Mouse (Mus musculus): ENCODE measurements around the gene Apof.

The Apof gene

DNA sequence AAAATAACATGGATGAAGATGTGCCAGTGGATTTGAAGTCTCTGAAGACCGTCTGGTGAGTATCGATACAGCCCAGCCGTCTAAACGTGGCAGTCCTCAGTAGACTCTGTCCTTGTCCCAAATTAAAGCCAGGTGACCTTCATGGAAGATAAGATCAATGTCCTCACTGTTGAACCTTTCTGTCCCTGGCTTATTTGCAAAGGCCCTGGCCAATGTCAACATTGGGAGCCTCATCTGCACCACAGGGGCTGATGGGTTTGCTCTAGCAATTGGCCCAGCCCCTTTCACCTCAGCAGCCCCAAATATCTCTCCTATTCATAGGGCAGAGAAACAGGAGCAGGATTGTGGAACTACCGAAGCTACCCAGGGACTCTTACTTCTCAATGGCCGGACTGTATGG, at the start of gene Apof:
Apof (plus strand) TSS at position 301 of the 400 bp plus-strand sequence.
- no peak for DNase-seq (ENCODE audit: low spot score in 2 of 2)

DNA sequence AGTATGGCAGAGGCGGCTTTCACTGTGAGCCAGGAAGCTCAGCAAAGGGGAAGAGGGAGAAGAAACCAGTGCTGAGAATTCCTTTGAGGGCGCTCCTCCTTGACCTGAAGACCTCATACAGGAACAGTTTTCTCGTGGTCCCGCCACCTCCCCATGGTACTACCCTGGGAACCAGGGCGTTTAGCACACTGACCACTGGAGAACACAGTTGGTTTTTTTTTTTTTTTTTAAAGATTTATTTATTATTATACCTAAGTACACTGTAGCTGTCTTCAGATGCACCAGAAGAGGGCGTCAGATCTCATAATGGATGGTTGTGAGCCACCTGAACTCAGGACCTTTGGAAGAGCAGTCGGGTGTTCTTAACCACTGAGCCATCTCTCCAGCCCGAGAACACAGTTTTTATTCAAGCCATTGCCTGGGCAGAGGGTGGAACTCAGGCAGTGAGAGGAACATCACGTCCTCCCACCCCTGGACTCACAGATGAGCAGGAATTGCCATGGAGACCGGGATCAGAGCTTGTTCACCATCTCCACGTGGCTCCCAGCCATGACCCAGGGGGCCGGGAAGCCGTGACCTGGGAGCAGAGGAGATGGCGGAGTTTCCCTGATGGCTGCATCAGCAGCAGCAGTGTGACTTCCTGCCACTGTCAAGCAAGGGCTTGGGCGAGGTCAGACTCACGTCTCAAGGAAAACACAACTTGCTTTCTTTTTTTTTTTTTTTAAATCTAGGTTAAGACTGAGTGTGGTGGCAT, 46.8 kb upstream of the Apof start:
- no peak for DNase-seq (ENCODE audit: low spot score in 2 of 2)

DNA sequence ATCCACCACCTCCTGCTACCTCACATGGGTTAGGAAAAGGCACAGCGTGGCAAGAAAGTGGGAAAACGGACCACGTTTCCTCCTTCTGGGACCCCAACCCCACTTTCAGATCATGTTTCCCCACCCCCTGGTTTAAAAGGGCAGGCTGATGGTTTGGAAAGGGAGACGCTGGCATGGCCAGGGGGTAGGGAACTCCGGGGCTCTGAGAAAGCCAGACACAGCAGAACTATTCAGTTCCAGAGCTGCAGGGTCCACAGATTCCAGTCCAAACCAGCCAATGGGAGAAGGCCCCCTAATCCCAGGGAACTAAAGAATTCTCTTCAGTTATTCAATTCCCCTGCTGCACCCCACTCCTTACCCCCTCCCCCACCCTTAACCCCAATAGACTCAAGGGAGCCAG, 43.4 kb upstream of the Apof start:
- DNase-seq (ENCODE audit: low spot score in 2 of 2), result no peak

DNA sequence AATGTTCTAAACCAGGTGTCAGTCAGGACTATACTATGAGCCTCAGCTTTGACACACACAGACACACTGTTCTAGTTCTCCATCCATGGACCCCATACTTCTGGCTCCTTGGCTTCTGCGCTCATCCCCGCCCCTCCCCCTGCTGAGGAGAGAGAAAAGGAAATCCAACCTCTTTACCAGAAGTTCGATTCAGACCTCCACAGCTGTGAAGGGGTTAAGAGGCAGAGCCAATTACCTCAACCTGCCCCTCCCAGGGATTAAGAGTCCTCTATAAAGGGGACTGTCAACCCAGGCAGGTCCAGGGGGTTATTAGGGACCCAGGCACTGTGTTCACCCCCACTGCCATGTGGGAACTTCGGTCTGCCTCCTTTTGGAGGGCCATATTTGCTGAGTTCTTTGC, 42.9 kb upstream of the Apof start, which contains the start of gene Mip:
Mip (plus strand) TSS at position 301 of the 400 bp plus-strand sequence.
- DNase-seq (ENCODE audit: low spot score in 2 of 2), result no peak

DNA sequence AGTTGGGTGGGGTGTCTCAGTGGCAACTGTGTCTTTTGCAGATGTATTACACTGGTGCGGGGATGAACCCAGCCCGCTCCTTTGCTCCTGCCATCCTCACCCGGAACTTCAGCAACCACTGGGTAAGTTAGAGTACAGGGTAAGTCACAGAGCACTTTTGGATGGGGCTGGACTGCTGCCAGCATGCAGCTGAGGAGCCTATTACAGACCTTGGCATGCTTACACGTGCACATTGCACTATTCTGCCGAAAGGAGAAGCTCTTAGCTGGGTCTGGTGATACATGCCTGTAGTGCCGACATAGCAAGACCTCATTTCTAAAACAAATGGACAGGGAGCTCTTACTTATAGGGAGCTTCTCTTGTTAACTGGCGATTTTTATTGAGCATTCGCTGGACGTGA, 40.9 kb upstream of the Apof start:
- no peak for DNase-seq (ENCODE audit: low spot score in 2 of 2)

DNA sequence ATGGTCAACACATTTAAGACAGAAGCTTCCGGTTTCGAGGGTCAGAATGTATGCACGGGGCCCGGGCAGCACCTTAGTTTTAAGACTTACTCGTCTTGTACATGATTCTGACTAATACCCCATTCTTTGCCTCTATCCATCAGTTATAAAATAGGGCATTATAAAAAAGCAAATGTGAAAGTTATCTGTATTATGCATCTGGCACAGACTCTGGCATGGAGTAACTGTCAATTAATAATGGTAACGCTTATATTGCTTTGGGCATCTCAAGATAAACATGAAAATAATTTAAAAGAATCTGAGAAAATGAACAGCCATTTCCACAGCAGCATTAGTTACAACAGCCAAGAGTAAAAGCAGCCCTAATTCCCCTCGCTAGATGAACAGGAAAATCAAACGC, 40.5 kb upstream of the Apof start:
- DNase-seq (ENCODE audit: low spot score in 2 of 2), result no peak

DNA sequence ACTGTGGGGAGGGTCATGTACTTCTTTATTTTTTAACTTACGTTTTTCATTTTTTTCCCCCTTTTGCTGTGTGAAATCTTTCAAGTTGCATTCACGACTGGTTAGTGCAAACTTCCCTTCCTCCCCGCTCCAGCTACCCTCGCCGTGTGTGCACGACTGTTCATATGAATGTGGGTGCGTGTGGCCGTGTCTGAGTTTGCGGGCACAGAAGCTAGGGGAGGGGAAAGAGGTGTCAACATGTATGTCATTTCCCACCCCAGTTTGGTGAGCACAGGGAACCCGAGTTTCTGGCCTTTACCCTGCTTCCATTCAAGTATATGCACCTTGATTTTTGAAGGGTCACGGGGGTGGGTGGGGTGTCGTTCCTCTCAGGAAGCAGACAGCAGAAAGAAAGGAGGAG, 37.9 kb upstream of the Apof start:
- DNase-seq (ENCODE audit: low spot score in 2 of 2), result no peak

DNA sequence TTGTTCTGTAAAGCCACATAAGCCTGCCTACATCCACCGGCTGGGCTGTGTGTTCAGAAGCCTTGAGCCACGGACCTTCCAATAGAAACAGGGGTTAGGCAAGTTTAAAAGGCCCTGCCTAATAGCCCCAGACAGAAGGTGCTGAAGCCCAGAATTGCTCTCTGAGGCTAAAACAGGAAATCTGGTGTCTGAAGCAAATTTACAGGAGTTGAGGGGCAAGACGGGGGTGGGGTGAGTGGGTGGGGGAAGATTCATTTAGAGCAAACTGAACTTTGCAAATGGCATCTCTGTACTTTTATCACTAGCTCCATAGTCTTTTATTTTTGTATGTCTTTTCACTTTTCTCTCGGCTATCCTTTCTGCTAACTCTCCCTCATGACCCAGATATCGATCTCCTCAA, 37.3 kb upstream of the Apof start:
- DNase-seq (ENCODE audit: low spot score in 2 of 2), result no peak

DNA sequence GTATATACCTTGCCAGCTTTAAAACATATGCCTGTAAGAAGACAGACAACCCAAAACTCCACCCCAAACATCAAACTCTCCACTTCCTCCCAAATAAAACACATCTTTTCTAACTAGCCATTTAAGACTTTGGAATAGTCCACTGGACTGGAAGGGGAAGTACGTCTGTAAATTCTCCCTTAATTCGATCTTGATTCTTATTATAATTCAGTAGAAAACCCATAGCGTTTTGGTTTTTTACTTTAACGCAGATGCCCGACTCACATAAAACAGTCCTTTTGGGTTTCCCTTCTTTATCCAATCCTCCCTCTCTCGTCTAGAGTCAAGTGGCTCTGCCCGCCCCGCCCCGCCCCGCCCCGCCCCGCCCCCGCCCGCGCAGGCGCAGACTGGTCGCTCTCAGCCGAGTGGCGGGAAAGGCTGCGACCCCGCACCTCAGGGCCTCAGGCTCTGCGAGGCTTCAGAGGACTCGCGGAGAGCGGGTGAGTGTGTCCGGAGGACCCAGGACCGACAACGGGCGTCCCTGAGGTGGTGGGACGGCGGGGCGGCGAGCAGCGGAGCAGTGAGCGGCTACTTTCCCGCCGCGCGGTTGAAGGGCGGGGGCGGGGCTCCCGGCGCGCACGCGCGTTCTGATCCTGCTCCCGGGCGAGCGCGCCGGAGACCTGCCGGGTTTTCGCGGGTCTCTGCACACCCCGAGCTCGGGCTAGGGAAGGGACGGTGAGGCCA, 36.6 kb upstream of the Apof start, which contains the start of gene Timeless:
Timeless (plus strand) TSS at position 369 of the 723 bp plus-strand sequence.
- DNase-seq (ENCODE audit: low spot score in 2 of 2), result peak; percentile 93 to 99

DNA sequence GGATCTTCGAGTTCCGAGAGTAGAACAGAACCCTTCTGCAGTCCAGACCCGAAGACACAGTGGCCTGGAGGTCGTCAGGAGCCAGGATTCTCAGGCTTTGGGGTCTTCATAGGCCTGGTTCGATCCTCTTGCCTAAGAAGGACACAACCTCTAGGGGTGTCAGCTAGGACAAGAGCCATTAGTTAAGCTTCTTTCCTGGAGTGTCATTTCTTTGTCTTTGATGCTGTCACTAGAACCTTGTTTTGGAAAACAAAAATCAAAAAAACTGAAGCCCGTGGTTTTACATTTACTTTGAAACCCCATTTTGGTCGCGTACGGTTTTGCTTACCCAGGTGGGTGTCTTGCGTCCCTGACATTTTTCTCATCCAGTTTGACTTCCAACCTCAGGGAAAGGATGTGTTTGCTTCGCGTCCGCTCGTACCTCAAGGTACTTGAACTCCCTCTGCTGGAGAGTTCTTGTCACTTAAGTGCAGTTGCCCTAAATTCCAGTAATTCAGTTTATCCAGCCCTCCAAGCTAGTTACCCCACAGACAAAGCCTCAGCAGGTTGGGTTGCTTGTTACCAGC, 36.0 kb upstream of the Apof start:
- peak; percentile 60 to 67 for DNase-seq (ENCODE audit: low spot score in 2 of 2)

DNA sequence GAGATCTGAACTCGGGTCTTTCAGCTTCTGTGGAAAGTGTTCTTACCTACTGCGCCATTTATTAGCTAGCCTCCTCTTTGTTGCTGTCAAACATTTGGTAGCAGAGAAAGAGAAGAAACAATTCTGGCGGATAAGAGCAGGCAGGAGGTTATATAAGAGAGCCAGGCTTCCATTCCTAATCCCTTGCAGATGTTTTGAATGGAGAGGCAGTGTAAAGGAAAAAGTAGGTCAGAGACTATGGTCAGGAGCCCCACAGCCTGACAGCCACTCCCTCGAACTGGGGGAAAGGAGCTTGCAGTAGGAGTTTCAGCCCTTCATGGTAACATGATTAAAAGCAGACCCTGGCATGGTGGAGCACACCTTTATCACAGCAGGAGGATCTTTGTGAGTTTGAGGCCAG, 32.1 kb upstream of the Apof start:
- DNase-seq (ENCODE audit: low spot score in 2 of 2), result no peak

DNA sequence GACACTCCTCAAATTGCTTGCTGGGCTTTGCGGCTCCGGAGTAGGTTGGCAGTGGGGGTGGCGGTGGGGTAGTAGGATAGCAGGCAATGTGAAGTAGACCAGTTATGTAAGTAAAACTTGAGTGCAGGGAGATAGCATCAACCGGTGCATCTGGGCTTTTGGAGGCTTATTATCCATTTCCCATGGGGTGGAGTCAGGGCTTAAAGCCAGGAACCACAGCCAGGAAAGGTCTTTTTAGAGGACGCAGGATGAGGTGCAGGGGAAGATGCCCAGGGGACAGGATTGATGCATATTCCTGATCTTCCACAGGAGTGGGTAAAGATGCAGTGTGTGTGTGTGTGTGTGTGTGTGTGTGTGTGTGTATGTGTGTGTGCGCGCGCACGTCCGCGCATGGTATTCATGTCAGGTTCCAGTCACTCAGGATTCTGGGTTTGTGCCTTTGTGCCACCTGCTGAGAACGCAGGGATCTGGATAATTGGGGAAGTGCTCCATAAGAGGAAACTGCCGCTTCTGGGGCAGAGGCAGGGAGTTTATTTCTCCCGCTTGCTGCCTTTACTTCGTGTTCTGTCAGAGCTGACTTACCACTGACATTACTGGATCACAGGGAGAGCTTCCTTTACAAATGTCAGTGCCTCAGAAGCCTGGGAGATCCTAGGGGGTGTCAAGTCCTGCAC, 30.5 kb upstream of the Apof start:
- no peak for DNase-seq (ENCODE audit: low spot score in 2 of 2)

DNA sequence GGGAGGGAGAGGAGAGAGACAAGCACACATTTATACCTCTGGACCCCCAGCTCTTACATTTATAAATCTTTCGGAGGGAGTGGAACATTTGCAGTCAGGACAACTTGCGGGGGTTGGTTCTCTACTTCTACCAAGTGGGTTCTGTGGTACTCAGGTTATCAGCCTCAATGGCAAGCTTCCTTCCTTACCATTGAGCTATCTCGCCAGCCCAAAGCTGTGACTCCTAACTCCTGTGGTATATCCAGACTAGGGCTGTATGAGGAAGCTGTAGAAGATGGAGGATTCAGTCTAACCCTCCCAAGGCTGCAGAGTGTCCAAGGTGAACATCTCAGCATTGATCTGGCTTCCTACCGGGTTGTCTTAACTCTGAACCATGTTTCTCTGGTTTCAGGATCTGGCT, 29.3 kb upstream of the Apof start:
- no peak for DNase-seq (ENCODE audit: low spot score in 2 of 2)

DNA sequence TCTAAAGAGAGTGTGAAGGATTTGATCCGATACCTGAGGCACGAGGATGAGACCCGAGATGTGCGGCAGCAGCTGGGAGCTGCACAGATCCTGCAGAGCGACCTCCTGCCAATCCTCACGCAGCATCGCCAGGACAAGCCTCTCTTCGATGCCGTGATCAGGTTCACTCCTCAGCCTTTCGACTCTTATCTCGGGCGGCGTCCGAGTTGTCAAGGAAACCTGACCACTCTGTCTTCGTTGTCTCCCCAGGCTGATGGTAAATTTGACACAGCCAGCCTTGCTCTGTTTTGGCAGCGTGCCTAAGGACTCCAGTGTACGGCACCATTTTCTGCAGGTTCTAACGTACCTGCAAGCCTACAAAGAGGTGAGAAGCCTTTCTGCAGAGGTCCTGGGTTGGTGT, 28.3 kb upstream of the Apof start:
- DNase-seq (ENCODE audit: low spot score in 2 of 2), result no peak

DNA sequence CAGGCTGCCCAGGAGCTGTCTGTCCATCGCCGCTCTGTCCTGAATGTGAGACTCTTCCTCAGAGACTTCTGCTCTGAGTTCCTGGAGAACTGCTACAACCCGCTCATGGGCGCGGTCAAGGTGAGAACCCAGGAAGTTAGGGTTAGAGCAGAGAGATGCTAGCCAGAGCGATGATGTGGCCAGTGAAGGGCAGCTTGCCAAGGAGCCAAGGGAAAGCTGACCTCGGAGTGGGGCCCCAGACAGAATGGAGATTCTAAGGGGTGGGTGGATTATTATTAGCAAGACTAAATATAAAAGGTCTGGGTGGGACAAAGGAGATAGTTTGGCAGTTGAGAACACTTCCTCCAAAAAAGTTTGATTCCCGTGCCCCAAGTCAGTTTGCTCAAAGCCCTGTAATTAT, 25.2 kb upstream of the Apof start:
- no peak for DNase-seq (ENCODE audit: low spot score in 2 of 2)

DNA sequence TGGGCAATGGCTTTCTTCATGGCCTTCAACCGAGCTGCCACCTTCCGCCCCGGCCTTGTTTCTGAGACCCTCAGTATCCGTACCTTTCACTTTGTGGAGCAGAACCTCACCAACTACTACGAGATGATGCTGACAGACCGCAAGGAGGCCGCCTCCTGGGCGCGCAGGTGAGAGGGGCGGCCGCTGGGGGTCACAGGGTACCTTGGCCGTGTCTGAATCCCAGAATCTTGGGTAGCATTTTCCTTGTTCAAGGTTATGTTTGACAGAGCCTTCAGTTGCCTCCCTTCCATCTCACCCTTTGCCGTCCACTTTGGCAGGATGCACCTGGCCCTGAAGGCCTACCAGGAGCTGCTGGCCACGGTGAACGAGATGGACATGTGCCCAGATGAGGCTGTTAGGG, 24.4 kb upstream of the Apof start:
- DNase-seq (ENCODE audit: low spot score in 2 of 2), result no peak

DNA sequence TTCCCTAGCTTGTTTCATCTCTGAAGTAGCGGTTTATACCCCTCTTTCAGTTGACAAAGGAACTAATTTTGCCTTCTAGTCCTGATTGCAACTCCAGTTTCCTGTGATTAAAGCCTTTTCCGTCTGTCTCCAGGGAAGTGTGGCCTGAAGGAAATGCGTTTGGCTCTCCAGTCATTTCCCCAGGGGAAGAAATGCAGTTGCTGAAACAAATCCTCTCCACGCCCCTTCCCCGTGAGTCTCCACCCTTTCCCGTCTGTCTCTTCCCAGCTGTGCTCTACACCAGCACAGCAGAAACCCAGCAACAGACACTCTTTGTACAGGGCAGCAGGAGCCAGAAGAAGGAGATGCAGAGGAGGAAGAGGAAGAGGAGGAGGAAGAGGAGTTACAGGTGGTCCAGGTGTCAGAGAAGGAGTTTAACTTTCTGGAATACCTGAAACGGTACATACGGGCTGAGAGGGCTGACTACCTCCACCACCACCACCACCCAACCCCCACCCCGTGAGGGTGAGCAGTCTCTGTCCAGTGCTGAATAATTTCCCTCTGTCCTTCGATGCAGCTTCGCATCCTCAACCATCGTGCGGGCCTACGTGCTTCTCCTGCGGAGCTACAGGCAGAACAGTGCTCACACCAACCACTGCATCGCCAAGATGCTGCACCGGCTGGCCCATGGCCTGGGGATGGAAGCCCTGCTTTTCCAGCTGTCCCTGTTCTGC, 21.3 kb upstream of the Apof start:
- DNase-seq (ENCODE audit: low spot score in 2 of 2), result no peak

DNA sequence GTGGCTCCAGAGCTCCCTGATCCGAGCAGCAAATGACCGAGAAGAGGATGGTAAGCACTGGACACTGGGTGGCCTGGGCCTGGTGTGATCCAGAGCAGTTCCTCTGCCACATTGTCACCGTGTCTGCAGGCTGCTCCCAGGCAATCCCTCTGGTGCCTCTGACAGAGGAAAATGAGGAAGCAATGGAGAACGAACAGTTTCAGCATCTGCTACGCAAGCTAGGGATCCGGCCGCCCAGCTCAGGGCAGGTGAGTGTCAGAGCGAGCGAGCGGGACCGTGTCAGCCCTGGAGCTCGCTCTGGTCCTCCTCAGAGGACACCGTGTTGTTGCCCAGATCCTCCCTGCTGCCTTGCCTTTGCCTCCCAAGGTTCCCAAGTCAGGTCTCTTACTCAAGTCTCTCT, 17.9 kb upstream of the Apof start:
- no peak for DNase-seq (ENCODE audit: low spot score in 2 of 2)

DNA sequence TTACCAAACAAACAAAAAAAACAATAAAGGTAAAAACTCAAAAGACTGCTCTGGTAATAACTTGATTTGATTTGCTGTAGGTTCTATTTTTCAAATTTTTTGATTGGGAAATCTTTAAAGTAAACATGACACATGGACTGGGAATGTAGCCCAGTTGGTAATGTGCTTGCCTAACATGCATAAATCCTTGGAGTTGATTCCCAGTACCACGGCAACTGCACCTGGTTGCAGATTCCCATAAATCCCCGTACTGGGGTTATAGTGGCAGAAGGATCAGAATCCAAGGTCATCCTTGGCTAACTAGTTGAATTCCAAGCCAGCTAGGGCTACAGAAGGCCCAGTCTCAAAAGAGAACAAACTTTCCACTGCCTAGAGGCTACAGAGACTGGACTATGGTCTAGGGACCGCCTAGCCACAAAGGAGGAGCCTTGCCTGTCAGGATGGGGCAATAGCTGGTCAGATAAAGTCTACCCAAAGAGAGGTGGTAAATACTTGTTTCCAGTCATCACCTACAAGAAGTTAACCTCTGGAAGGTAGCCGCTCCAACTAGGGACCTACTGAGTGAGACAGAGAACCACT, 14.7 kb upstream of the Apof start, which contains the start of gene Apon:
Apon (plus strand) TSS at position 420 of the 579 bp plus-strand sequence.
- no peak for DNase-seq (ENCODE audit: low spot score in 2 of 2)

DNA sequence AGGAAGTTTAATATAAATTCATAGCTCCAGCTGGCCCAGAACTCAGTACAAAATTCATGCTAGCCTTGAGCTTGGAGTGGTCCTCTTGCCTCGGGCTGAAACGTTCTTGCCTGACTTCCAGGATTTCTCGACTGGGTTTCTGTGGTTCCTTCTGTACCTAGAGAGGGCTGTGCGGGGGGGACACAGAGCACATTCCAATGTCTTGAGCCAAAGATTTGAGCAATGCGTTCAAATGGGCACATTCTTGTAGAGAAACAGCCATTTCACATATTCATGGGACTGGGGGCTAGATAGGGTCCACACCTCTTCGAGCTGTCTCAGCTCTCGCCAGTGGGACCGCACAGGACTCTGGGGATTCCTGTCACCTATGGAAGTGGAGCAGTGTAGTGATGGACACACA, 12.5 kb upstream of the Apof start:
- DNase-seq (ENCODE audit: low spot score in 2 of 2), result no peak

DNA sequence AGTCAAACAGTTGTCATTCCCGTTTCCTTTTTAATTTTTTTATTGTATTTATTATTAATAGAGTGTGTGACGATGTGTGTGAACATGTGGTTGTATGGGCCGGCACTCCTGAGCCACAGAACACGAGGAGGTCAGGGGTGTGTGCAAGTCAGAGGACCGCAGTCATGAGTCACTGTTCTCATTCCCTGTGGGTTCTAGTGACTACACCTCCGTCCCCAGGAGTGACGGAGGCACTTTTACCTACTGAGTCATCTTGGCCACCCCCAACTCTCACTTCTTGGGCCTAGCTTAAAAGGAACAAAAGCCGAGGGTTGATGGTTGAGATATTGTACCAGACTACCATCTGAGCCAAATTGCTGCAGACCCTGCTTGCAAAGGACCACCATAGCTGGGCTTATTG, 12.1 kb upstream of the Apof start:
- no peak for DNase-seq (ENCODE audit: low spot score in 2 of 2)

Data from spleen, postnatal 10 days (tissue).